Mouse (Mus musculus): ENCODE results near the gene Lrrfip1. TPM values are rescaled to one million over a fixed set of nuclear protein-coding genes. Genes with fewer than 3 reads are reported as not detected.
A peak's percentile ranks its signal among the peaks of the same experiment; 100 is the strongest.

Lrrfip1 gene
- polyA plus RNA-seq, 1 experiment from 2014 or later = 58.6 TPM

GRCm38 (mm10) chr1:91128849-91129248 is 130.3 kb downstream of the Lrrfip1 start:
- Histone ChIP-seq H3K27ac (replicated peaks; ENCODE audit: low read depth, low read length) (no peak overlapping the region), H3K4me2 (ENCODE audit: low read depth, low read length) (no peak overlapping the region), H3K4me1 (ENCODE audit: control insufficient read depth, insufficient read depth, low read length) (no peaks in the 10 kb centered on the region), H3K4me3 (ENCODE audit: low read depth, low read length) (no peak overlapping the region), H3K27me3 (replicated peaks; ENCODE audit: control insufficient read depth, insufficient read depth, low read length) (no peaks in the 10 kb centered on the region), H3K9ac (ENCODE audit: low read depth, low read length) (no peak overlapping the region), H3K36me3 (ENCODE audit: control insufficient read depth, insufficient read depth, low read length) (peaks cover 49% of the 10 kb centered on the region), H3K9me3 (ENCODE audit: control insufficient read depth, low read length) (0 out of 2 replicates have a peak, but pooled peaks cover 10% of the 10 kb centered on the region)
- WGBS = 90% methylated on average over 4 of the region's 4 CpGs
- DNase-seq (ENCODE audit: low spot score) (no peak), ATAC-seq (ENCODE audit: low read depth) (no peak)

- H3K9ac ChIP-seq (ENCODE audit: low read depth, low read length) = no peak overlapping the region
- WGBS = 90% methylated on average over 2 of the region's 2 CpGs
- H3K36me3 ChIP-seq (ENCODE audit: control insufficient read depth, insufficient read depth, low read length) = no peaks in the 10 kb centered on the region
- H3K9me3 ChIP-seq (ENCODE audit: control insufficient read depth, low read length) = no peaks in the 10 kb centered on the region
- no peak overlapping the region for H3K4me2 ChIP-seq (ENCODE audit: low read depth, low read length)
- H3K4me1 ChIP-seq (ENCODE audit: control insufficient read depth, insufficient read depth, low read length) = no peaks in the 10 kb centered on the region
- no peaks in the 10 kb centered on the region for H3K27me3 ChIP-seq (replicated peaks; ENCODE audit: control insufficient read depth, insufficient read depth, low read length)
- no peak overlapping the region for H3K27ac ChIP-seq (replicated peaks; ENCODE audit: low read depth, low read length)
- H3K4me3 ChIP-seq (ENCODE audit: low read depth, low read length) = no peak overlapping the region
- no peak for ATAC-seq (ENCODE audit: low read depth)
- no peak for DNase-seq (ENCODE audit: low spot score)
Observed at GRCm38 (mm10) chr1:91137036-91137435, 138.5 kb downstream of the Lrrfip1 start.

GRCm38 (mm10) chr1:91144813-91145212 is 146.3 kb downstream of the Lrrfip1 start, which contains the start of gene Rbm44:
TSS of gene Rbm44 (plus strand) at chr1:91145089.
- Histone ChIP-seq H3K4me2 (ENCODE audit: low read depth, low read length) (no peak within 1 kb of the TSS), H3K36me3 (ENCODE audit: control insufficient read depth, insufficient read depth, low read length) (no peaks in the 10 kb centered on the region), H3K27me3 (replicated peaks; ENCODE audit: control insufficient read depth, insufficient read depth, low read length) (no peaks in the 10 kb centered on the region), H3K4me3 (ENCODE audit: low read depth, low read length) (no peak within 1 kb of the TSS), H3K9ac (ENCODE audit: low read depth, low read length) (no peak within 1 kb of the TSS), H3K4me1 (ENCODE audit: control insufficient read depth, insufficient read depth, low read length) (no peaks in the 10 kb centered on the region), H3K9me3 (ENCODE audit: control insufficient read depth, low read length) (no peaks in the 10 kb centered on the region), H3K27ac (replicated peaks; ENCODE audit: low read depth, low read length) (no peak within 1 kb of the TSS)
- WGBS = 71% methylated on average over 20 of the region's 20 CpGs
- peak; percentile 16 for DNase-seq (ENCODE audit: low spot score)
- ATAC-seq (ENCODE audit: low read depth) = no peak

- Histone ChIP-seq H3K9me3 (ENCODE audit: control insufficient read depth, low read length) (no peaks in the 10 kb centered on the region), H3K4me2 (ENCODE audit: low read depth, low read length) (no peak overlapping the region), H3K4me1 (ENCODE audit: control insufficient read depth, insufficient read depth, low read length) (no peaks in the 10 kb centered on the region), H3K4me3 (ENCODE audit: low read depth, low read length) (no peak overlapping the region), H3K27ac (replicated peaks; ENCODE audit: low read depth, low read length) (no peak overlapping the region), H3K36me3 (ENCODE audit: control insufficient read depth, insufficient read depth, low read length) (no peaks in the 10 kb centered on the region), H3K27me3 (replicated peaks; ENCODE audit: control insufficient read depth, insufficient read depth, low read length) (no peaks in the 10 kb centered on the region), H3K9ac (ENCODE audit: low read depth, low read length) (no peak overlapping the region)
- no peak for ATAC-seq (ENCODE audit: low read depth)
- 73% methylated on average over 2 of the region's 2 CpGs for WGBS
- no peak for DNase-seq (ENCODE audit: low spot score)
Observed at GRCm38 (mm10) chr1:91151509-91151908, 153.0 kb downstream of the Lrrfip1 start.

- WGBS = 79% methylated on average over 6 of the region's 6 CpGs
- Histone ChIP-seq H3K27me3 (replicated peaks; ENCODE audit: control insufficient read depth, insufficient read depth, low read length) (no peaks in the 10 kb centered on the region), H3K4me2 (ENCODE audit: low read depth, low read length) (no peak overlapping the region), H3K27ac (replicated peaks; ENCODE audit: low read depth, low read length) (no peak overlapping the region), H3K4me1 (ENCODE audit: control insufficient read depth, insufficient read depth, low read length) (no peaks in the 10 kb centered on the region), H3K4me3 (ENCODE audit: low read depth, low read length) (no peak overlapping the region), H3K9me3 (ENCODE audit: control insufficient read depth, low read length) (no peaks in the 10 kb centered on the region), H3K36me3 (ENCODE audit: control insufficient read depth, insufficient read depth, low read length) (no peaks in the 10 kb centered on the region), H3K9ac (ENCODE audit: low read depth, low read length) (no peak overlapping the region)
- ATAC-seq (ENCODE audit: low read depth) (no peak), DNase-seq (ENCODE audit: low spot score) (no peak)
Observed at GRCm38 (mm10) chr1:91166798-91167197, 168.3 kb downstream of the Lrrfip1 start.

- H3K36me3 ChIP-seq (ENCODE audit: control insufficient read depth, insufficient read depth, low read length) = no peaks in the 10 kb centered on the region
- DNase-seq (ENCODE audit: low spot score) (no peak), ATAC-seq (ENCODE audit: low read depth) (no peak)
- peaks cover 5% of the 10 kb centered on the region; the same call in 1 of the 2 replicates for H3K9me3 ChIP-seq (ENCODE audit: control insufficient read depth, low read length)
- no peak overlapping the region for H3K4me3 ChIP-seq (ENCODE audit: low read depth, low read length)
- no peaks in the 10 kb centered on the region for H3K4me1 ChIP-seq (ENCODE audit: control insufficient read depth, insufficient read depth, low read length)
- H3K9ac ChIP-seq (ENCODE audit: low read depth, low read length) = no peak overlapping the region
- no peaks in the 10 kb centered on the region for H3K27me3 ChIP-seq (replicated peaks; ENCODE audit: control insufficient read depth, insufficient read depth, low read length)
- no peak overlapping the region for H3K27ac ChIP-seq (replicated peaks; ENCODE audit: low read depth, low read length)
- WGBS = 80% methylated on average over 4 of the region's 4 CpGs
- no peak overlapping the region for H3K4me2 ChIP-seq (ENCODE audit: low read depth, low read length)
Observed at GRCm38 (mm10) chr1:91169157-91169556, 170.6 kb downstream of the Lrrfip1 start.

GRCm38 (mm10) chr1:91174796-91175195 is 176.3 kb downstream of the Lrrfip1 start:
- H3K4me1 ChIP-seq (ENCODE audit: control insufficient read depth, insufficient read depth, low read length) = peaks cover 7% of the 10 kb centered on the region
- H3K4me2 ChIP-seq (ENCODE audit: low read depth, low read length) = no peak overlapping the region
- no peak overlapping the region for H3K27ac ChIP-seq (replicated peaks; ENCODE audit: low read depth, low read length)
- H3K27me3 ChIP-seq (replicated peaks; ENCODE audit: control insufficient read depth, insufficient read depth, low read length) = peaks cover 6% of the 10 kb centered on the region
- no peak for DNase-seq (ENCODE audit: low spot score)
- 91% methylated on average over 5 of the region's 5 CpGs for WGBS
- peaks cover 5% of the 10 kb centered on the region; the same call in 1 of the 2 replicates for H3K9me3 ChIP-seq (ENCODE audit: control insufficient read depth, low read length)
- no peak overlapping the region for H3K4me3 ChIP-seq (ENCODE audit: low read depth, low read length)
- no peaks in the 10 kb centered on the region for H3K36me3 ChIP-seq (ENCODE audit: control insufficient read depth, insufficient read depth, low read length)
- ATAC-seq (ENCODE audit: low read depth) = no peak
- no peak overlapping the region for H3K9ac ChIP-seq (ENCODE audit: low read depth, low read length)

GRCm38 (mm10) chr1:91176026-91176425 is 177.5 kb downstream of the Lrrfip1 start:
- H3K4me3 ChIP-seq (ENCODE audit: low read depth, low read length) = no peak overlapping the region
- no peaks in the 10 kb centered on the region for H3K36me3 ChIP-seq (ENCODE audit: control insufficient read depth, insufficient read depth, low read length)
- no peak overlapping the region for H3K4me2 ChIP-seq (ENCODE audit: low read depth, low read length)
- H3K9me3 ChIP-seq (ENCODE audit: control insufficient read depth, low read length) = peaks cover 5% of the 10 kb centered on the region; the same call in 1 of the 2 replicates
- peaks cover 13% of the 10 kb centered on the region for H3K4me1 ChIP-seq (ENCODE audit: control insufficient read depth, insufficient read depth, low read length)
- 47% methylated on average over 3 of the region's 3 CpGs for WGBS
- ATAC-seq (ENCODE audit: low read depth) (no peak), DNase-seq (ENCODE audit: low spot score) (no peak)
- no peak overlapping the region for H3K27ac ChIP-seq (replicated peaks; ENCODE audit: low read depth, low read length)
- H3K9ac ChIP-seq (ENCODE audit: low read depth, low read length) = no peak overlapping the region
- H3K27me3 ChIP-seq (replicated peaks; ENCODE audit: control insufficient read depth, insufficient read depth, low read length) = peaks cover 19% of the 10 kb centered on the region

GRCm38 (mm10) chr1:91176871-91177270 is 178.3 kb downstream of the Lrrfip1 start:
- H3K9me3 ChIP-seq (ENCODE audit: control insufficient read depth, low read length) = peaks cover 4% of the 10 kb centered on the region; the same call in 1 of the 2 replicates
- no peaks in the 10 kb centered on the region for H3K36me3 ChIP-seq (ENCODE audit: control insufficient read depth, insufficient read depth, low read length)
- ATAC-seq (ENCODE audit: low read depth) = no peak
- H3K4me2 ChIP-seq (ENCODE audit: low read depth, low read length) = no peak overlapping the region
- DNase-seq (ENCODE audit: low spot score) = no peak
- 64% methylated on average over 4 of the region's 4 CpGs for WGBS
- H3K4me1 ChIP-seq (ENCODE audit: control insufficient read depth, insufficient read depth, low read length) = peaks cover 16% of the 10 kb centered on the region
- H3K9ac ChIP-seq (ENCODE audit: low read depth, low read length) = no peak overlapping the region
- no peak overlapping the region for H3K4me3 ChIP-seq (ENCODE audit: low read depth, low read length)
- H3K27ac ChIP-seq (replicated peaks; ENCODE audit: low read depth, low read length) = no peak overlapping the region
- H3K27me3 ChIP-seq (replicated peaks; ENCODE audit: control insufficient read depth, insufficient read depth, low read length) = peaks cover 19% of the 10 kb centered on the region
